Mouse (Mus musculus): ENCODE data around the gene Tagln2.

DNA sequence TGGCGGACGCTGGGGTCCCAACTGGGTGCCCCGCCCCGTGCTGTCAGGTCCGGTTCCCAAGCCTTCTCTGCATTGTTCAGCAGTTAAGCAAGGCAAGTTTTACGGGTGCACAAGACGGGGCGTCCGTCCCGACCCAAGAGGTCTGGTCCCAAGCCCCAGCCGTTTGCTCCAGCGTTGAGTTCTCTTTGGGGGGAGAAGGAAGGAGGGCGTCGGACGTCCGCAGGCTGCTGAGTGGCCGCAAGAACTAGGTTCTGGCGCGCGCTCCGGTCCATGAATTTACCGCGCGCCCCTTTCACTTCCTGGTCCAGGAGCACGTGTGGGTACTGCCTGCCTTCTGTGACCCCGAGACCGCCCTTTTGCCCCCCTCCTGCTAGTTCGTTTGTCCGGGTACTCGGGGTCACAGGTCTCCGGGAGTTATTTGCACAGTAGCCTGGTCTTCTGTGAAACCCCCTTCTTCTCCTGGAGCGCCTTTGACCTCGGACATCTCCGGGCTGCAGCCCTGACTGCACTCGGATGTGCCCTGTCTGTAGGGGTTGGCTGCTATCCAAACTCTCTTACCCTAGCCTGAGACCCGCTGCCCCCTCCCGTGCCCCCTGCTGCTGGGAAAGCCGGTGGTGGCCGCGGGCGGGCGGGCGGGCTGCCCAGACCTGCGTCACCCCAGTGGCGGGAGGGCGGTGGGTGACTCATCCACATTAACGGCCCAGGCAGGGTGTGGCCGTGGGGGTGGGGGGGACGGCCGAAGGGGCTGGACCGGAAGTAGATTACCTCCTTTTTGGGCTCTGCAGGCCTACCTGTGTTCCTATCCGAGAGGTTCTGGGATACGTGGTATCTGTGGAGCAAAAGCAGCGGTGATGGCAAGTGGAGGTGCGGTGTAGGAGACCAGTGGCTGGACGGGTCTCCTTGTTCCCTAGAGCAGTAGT lies 864 bp downstream of the Tagln2 start:
- TF ChIP-seq CTCF (IDR thresholded peaks at IDR 0.05; ENCODE audit: control insufficient read depth, insufficient read depth, low read length) (no peak), POLR2A (IDR thresholded peaks at IDR 0.05; ENCODE audit: borderline replicate concordance, control insufficient read depth, low read depth, low read length) (no peak)

Measured in bone marrow, adult 2 months (tissue).